Mouse (Mus musculus) CH12.LX (cell line): ENCODE measurements around the gene Zmynd11. TPM values are rescaled to one million over a fixed set of nuclear protein-coding genes. Genes with fewer than 3 reads are reported as not detected.

Experiments
- DNase-seq: peaks from one replicate; pipeline ENCODE4 v3.0.0-alpha.2; 2013; ENCODE audit errors: extremely low read depth
- H3K27ac ChIP-seq: 2 replicates; pipeline ENCODE4 v1.5.1; 2012; ENCODE audit warnings: low read depth, mild to moderate bottlenecking, control low read depth, moderate library complexity; ENCODE audit not compliant: insufficient read depth
- H3K27me3 ChIP-seq: replicated peaks from 2 replicates; pipeline ENCODE3; 2012; ENCODE audit warnings: inconsistent platforms
- H3K36me3 ChIP-seq, 2 experiments: replicated peaks in 1 of 2; 2 replicates each; pipeline versions ENCODE3 to v1.6.1; 2012; ENCODE audit warnings: inconsistent platforms in 1 of 2, low read length in 1 of 2, mild to moderate bottlenecking in 1 of 2, mixed read lengths in 1 of 2, moderate library complexity in 1 of 2; ENCODE audit not compliant: control insufficient read depth in 1 of 2, insufficient read depth in 1 of 2
- H3K4me1 ChIP-seq, 2 experiments: 2 replicates each; pipeline ENCODE4 v1.6.1; 2012; ENCODE audit warnings: inconsistent platforms in 1 of 2, moderate library complexity in 1 of 2; ENCODE audit not compliant: insufficient read depth in 2 of 2, control insufficient read depth in 1 of 2
- H3K4me2 ChIP-seq: 2 replicates; pipeline ENCODE4 v1.6.1; 2012; ENCODE audit warnings: low read depth, mild to moderate bottlenecking, control low read depth; ENCODE audit not compliant: poor library complexity, insufficient read depth, severe bottlenecking
- H3K4me3 ChIP-seq, 3 experiments: fragments of 150-350 bp in 1 of 3; sonication (generic) in 1 of 3; replicated peaks in 1 of 3; 2 replicates each; pipeline versions ENCODE3 to v1.5.1; 2011 to 2012; ENCODE audit warnings: low read depth in 2 of 3, low read length in 2 of 3, mild to moderate bottlenecking in 2 of 3, moderate library complexity in 2 of 3, control low read depth in 1 of 3, improper control_type of control experiment in 1 of 3, inconsistent platforms in 1 of 3, mixed read lengths in 1 of 3; ENCODE audit not compliant: poor library complexity in 1 of 3
- H3K79me2 ChIP-seq: replicated peaks from 2 replicates; pipeline ENCODE4 v1.6.1; 2012; ENCODE audit warnings: mild to moderate bottlenecking, moderate library complexity; ENCODE audit not compliant: control insufficient read depth, poor library complexity, insufficient read depth, severe bottlenecking; ENCODE audit errors: extremely low read depth
- H3K9ac ChIP-seq: 2 replicates; pipeline ENCODE4 v1.6.1; 2012; ENCODE audit warnings: low read depth, mild to moderate bottlenecking, control low read depth, moderate library complexity; ENCODE audit not compliant: insufficient read depth
- H3K9me3 ChIP-seq: replicated peaks from 2 replicates; pipeline ENCODE3; 2012; ENCODE audit warnings: low read length, inconsistent platforms, mixed read lengths
- CHD1 ChIP-seq: IDR thresholded peaks from 2 replicates; pipeline ENCODE4 v1.6.1; 2012; ENCODE audit warnings: low read depth, low read length, improper control_type of control experiment, inconsistent platforms
- CHD2 ChIP-seq: IDR thresholded peaks from 2 replicates; pipeline ENCODE4 v1.6.1; 2011; ENCODE audit warnings: low read length, improper control_type of control experiment
- CTCF ChIP-seq, 2 experiments: IDR thresholded peaks in 1 of 2; conservative IDR thresholded peaks in 1 of 2; 2 replicates each; pipeline ENCODE4 v1.5.1; 2011 to 2012; ENCODE audit warnings: low read depth in 2 of 2, low read length in 2 of 2, improper control_type of control experiment in 1 of 2, inconsistent platforms in 1 of 2, mild to moderate bottlenecking in 1 of 2, moderate library complexity in 1 of 2
- E2F4 ChIP-seq: IDR thresholded peaks from 2 replicates; pipeline ENCODE4 v1.6.1; 2011; ENCODE audit warnings: low read depth, low read length, improper control_type of control experiment; ENCODE audit not compliant: insufficient replicate concordance
- GABPA ChIP-seq: IDR thresholded peaks from 2 replicates; pipeline ENCODE4 v1.6.1; 2012; ENCODE audit warnings: low read depth, low read length, improper control_type of control experiment, inconsistent platforms; ENCODE audit not compliant: insufficient replicate concordance
- IRF4 ChIP-seq: IDR thresholded peaks from 2 replicates; pipeline ENCODE4 v1.6.1; 2014; ENCODE audit warnings: low read depth, mild to moderate bottlenecking, inconsistent platforms, low read length, improper control_type of control experiment
- JUND ChIP-seq: conservative IDR thresholded peaks from 2 replicates; pipeline ENCODE4 v1.6.1; 2011; ENCODE audit warnings: low read depth, low read length, improper control_type of control experiment
- MAZ ChIP-seq: IDR thresholded peaks from 2 replicates; pipeline ENCODE4 v1.6.1; 2012; ENCODE audit warnings: low read depth, mild to moderate bottlenecking, inconsistent platforms, low read length, improper control_type of control experiment, moderate library complexity
- MEF2A ChIP-seq: IDR thresholded peaks from 2 replicates; pipeline ENCODE4 v1.6.1; 2014; ENCODE audit warnings: low read depth, mild to moderate bottlenecking, inconsistent platforms, low read length, improper control_type of control experiment, borderline replicate concordance
- NELFE ChIP-seq: IDR thresholded peaks from 2 replicates; pipeline ENCODE4 v1.6.1; 2011; ENCODE audit warnings: low read depth, low read length, improper control_type of control experiment
- NRF1 ChIP-seq: IDR thresholded peaks from 2 replicates; pipeline ENCODE4 v1.6.1; 2014; ENCODE audit warnings: low read depth, mild to moderate bottlenecking, inconsistent platforms, low read length, improper control_type of control experiment, moderate library complexity
- PAX5 ChIP-seq: IDR thresholded peaks from 2 replicates; pipeline ENCODE4 v1.6.1; 2012; ENCODE audit warnings: low read length, inconsistent platforms, mixed read lengths
- POLR2A ChIP-seq: IDR thresholded peaks from 2 replicates; pipeline ENCODE4 v1.6.1; 2011; ENCODE audit warnings: low read depth, mild to moderate bottlenecking, improper control_type of control experiment, low read length
- POLR2AphosphoS2 ChIP-seq: IDR thresholded peaks from 2 replicates; pipeline ENCODE4 v1.6.1; 2011; ENCODE audit warnings: low read depth, low read length, improper control_type of control experiment
- SIN3A ChIP-seq: IDR thresholded peaks from 2 replicates; pipeline ENCODE4 v1.6.1; 2012; ENCODE audit warnings: low read length, improper control_type of control experiment, inconsistent platforms
- SMC3 ChIP-seq: IDR thresholded peaks from 2 replicates; pipeline ENCODE4 v1.6.1; 2011; ENCODE audit warnings: low read depth, low read length, improper control_type of control experiment
- TBP ChIP-seq: conservative IDR thresholded peaks from 2 replicates; pipeline ENCODE4 v1.6.1; 2011; ENCODE audit warnings: low read depth, low read length, improper control_type of control experiment
- TCF12 ChIP-seq: IDR thresholded peaks from 2 replicates; pipeline ENCODE4 v1.6.1; 2014; ENCODE audit warnings: low read depth, mild to moderate bottlenecking, inconsistent platforms, low read length, improper control_type of control experiment
- UBTF ChIP-seq: IDR thresholded peaks from 2 replicates; pipeline ENCODE4 v1.6.1; 2012; ENCODE audit warnings: low read depth, mild to moderate bottlenecking, inconsistent platforms, low read length, improper control_type of control experiment, moderate library complexity
- USF1 ChIP-seq: IDR thresholded peaks from 2 replicates; pipeline ENCODE4 v1.6.1; 2014; ENCODE audit warnings: low read depth, mild to moderate bottlenecking, inconsistent platforms, low read length, improper control_type of control experiment
- USF2 ChIP-seq: conservative IDR thresholded peaks from 2 replicates; pipeline ENCODE4 v1.6.1; 2011; ENCODE audit warnings: low read depth, low read length, improper control_type of control experiment
- ZC3H11A ChIP-seq: IDR thresholded peaks from 2 replicates; pipeline ENCODE4 v1.6.1; 2012; ENCODE audit warnings: low read depth, mild to moderate bottlenecking, inconsistent platforms, low read length, improper control_type of control experiment
- dilution Hi-C: fragments of 300-500 bp; cut with MboI; formaldehyde crosslinking; loops from 2 replicates; pipeline ENCODE4 v1.14.3; 2020; ENCODE audit warnings: low sequenced_read_pairs; ENCODE audit not compliant: extremely low pct_unique_long_range_greater_than_20kb, extremely low pct_ligation_motif_present
- in situ Hi-C: fragments of 300-500 bp; cut with MboI; formaldehyde crosslinking; loops from 3 replicates; pipeline ENCODE4 v1.14.3; 2019; ENCODE audit warnings: low sequenced_read_pairs, low pct_ligation_motif_present, low pct_unique_long_range_greater_than_20kb, mixed read lengths
- polyA plus RNA-seq: library from polyadenylated mRNA; unstranded; fragments of >175 nt; gene quantifications from 2 replicates; pipeline ENCODE4 v1.2.1, GENCODE M21; 2012; ENCODE audit warnings: low read depth; ENCODE audit not compliant: insufficient read length
- total RNA-seq, 2 experiments: library from RNA; depleted of rRNA; stranded (reverse); fragments of 300-350 nt in 1 of 2; fragments of >200 nt in 1 of 2; gene quantifications; 2 replicates each; pipeline ENCODE4 v1.2.3; 2012 to 2014

Zmynd11 gene
- total and polyA plus RNA-seq, 3 experiments: 18.1 to 32.2 (median 20.4) TPM

DNA sequence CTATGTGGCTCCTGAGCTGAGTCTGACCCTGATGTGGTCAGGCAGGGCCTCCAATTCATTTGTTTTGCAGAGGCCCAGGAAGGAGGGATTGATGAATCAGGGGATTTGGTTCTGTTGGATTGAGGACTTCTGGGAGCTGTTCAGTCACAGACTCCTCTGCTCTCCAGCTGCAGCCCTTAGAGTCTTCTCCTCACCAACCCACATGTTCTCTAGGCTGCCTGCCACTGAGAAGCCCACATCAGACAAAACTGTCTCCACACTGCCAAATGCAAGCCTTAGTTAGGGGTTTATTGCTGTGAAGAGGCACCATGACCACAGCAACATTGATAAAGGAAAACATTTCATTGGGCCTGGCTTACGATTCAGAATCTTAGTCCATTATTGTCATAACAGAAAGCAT, 101.5 kb downstream of the Zmynd11 start:
- Histone ChIP-seq H3K9ac (no peak overlapping the region), H3K36me3 (no peaks in the 10 kb centered on the region), H3K4me1 (peaks cover 0 to 7% of the 10 kb centered on the region in 2 experiments; a peak in 1 of 4 replicates), H3K4me3 (no peak overlapping the region), H3K9me3 (no peaks in the 10 kb centered on the region), H3K4me2 (no peak overlapping the region), H3K27ac (no peak overlapping the region), H3K79me2 (no peaks in the 10 kb centered on the region), H3K27me3 (no peaks in the 10 kb centered on the region)
- no peak for DNase-seq
- in situ Hi-C loops (no loop called here), dilution Hi-C loops (no loop called here)
- no peak for TF ChIP-seq NRF1
- TF ChIP-seq CHD1: no peak
- TF ChIP-seq UBTF: no peak
- no peak for TF ChIP-seq CTCF (conservative IDR thresholded peaks at IDR 0.05 in 1 of 2, IDR thresholded peaks at IDR 0.05 in 1 of 2; ENCODE audit: low read depth in 2 of 2, low read length in 2 of 2)
- TF ChIP-seq SMC3: no peak
- no peak for TF ChIP-seq JUND
- no peak for TF ChIP-seq IRF4
- no peak for TF ChIP-seq TBP
- TF ChIP-seq CHD2: no peak
- no peak for TF ChIP-seq TCF12
- TF ChIP-seq GABPA: no peak
- TF ChIP-seq USF2: no peak
- TF ChIP-seq SIN3A: no peak
- no peak for TF ChIP-seq POLR2AphosphoS2
- TF ChIP-seq E2F4: no peak
- no peak for TF ChIP-seq MEF2A
- TF ChIP-seq MAZ: no peak
- TF ChIP-seq PAX5: no peak
- TF ChIP-seq USF1: no peak

GRCm38 (mm10) chr13:9660711-9661110, 104.4 kb downstream of the Zmynd11 start:
- TF ChIP-seq CHD1: no peak
- no peak for TF ChIP-seq NELFE
- no peak for TF ChIP-seq CTCF (conservative IDR thresholded peaks at IDR 0.05 in 1 of 2, IDR thresholded peaks at IDR 0.05 in 1 of 2; ENCODE audit: low read depth in 2 of 2, low read length in 2 of 2)
- no peak for TF ChIP-seq SMC3
- no peak for TF ChIP-seq ZC3H11A
- TF ChIP-seq POLR2A: no peak
- Histone ChIP-seq H3K9me3 (no peaks in the 10 kb centered on the region), H3K9ac (no peak overlapping the region), H3K36me3 (no peaks in the 10 kb centered on the region), H3K27me3 (no peaks in the 10 kb centered on the region), H3K4me1 (peaks cover 4 to 7% of the 10 kb centered on the region in 2 experiments; a peak in 3 of 4 replicates), H3K4me2 (no peak overlapping the region), H3K4me3 (no peak overlapping the region), H3K79me2 (no peaks in the 10 kb centered on the region), H3K27ac (no peak overlapping the region)
- DNase-seq: no peak
- in situ Hi-C loops: no loop called here
- dilution Hi-C loops: no loop called here
